Mouse (Mus musculus): ENCODE data around the gene Eloa. TPM values are rescaled to one million over a fixed set of nuclear protein-coding genes. Genes with fewer than 3 reads are reported as not detected.

Gene Eloa
- total RNA-seq (2021) = 42.6 and 42.7 TPM in 2 replicates
- long read RNA-seq, experiment 1, full-length matches to known transcripts = 15 of 24 reads
- long read RNA-seq, experiment 1, partial matches to known transcripts = 7 of 24 reads
- long read RNA-seq, experiment 1, other reads (novel, unspliced or antisense) = 2 of 24 reads
- long read RNA-seq, experiment 2, full-length matches to known transcripts = 25 of 29 reads
- long read RNA-seq, experiment 2, partial matches to known transcripts = 3 of 29 reads
- long read RNA-seq, experiment 2, other reads (novel, unspliced or antisense) = 1 of 29 reads

DNA sequence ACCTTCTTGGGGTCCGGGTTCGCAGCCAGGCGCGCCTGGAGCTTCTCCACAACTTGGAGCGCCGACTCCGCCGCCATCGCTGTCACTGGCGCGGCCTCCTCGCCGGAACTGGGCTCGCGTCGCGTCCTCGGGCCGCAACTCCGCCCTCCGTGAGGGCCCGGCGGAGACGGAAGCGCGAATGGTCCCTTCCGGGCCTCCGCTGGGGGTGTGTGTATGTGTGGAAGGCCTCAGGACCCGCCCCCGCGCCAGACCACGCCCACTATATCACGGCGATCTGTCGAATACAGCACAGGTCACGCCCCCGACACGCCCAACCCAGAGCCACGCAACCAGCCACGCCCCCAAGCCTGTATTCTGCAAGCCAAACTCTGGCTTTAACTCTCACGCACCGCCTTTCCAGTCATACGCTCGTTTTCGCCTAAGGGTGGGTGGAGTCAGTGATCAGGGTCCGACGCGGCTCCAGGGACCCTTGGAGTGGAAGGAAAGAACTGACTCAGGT lies at the start of gene Eloa:
Gene Eloa (minus strand): TSS at position 215 of the 499 bp plus-strand sequence.
- DNase-seq = peak; percentile 100

DNA sequence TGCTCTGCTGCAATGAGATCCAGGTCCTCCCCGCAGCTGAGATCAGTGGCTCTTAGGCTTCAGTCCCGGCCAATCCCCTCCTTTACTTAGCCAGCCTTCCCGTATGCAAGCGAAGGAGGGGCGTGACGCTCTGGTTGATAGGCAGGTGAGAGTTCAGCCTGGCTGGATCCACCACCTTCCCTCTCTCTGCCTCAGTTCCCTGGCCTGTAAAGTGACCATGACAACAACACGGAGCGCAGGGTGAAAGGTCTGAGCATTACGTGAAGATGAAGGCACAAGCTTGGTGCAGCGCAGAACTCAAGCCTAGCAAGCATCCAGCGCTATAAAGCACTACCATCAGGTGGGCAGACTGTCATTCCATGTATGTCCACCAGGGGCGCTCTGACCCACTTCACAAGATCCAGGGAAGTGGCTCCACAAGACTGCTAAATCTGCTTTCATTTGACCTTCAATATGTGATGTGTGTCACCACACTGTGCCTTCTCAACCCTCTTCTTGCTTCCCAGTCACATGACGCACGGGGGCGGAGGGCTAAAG lies 49.7 kb upstream of the Eloa start:
- DNase-seq = peak; percentile 89

DNA sequence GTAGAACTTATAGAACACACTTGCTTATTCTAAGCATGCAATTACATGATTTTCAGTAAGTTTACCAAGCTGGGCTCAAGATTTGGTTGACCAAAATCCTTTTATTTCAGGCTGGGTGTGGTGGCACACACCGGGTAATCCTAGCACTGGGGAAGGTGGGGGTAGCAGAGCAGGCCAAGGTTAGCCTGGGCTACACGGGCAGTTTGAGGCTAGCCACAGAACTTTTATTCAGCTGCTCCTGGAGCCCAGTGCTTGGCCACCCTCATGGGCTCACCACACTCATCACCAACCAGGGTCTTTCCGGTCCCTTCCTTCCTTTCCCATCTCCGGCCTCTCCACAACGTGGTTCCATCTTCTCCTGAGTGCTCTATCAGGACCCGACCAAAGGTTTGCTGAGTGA lies 49.0 kb upstream of the Eloa start:
- no peak for DNase-seq

DNA sequence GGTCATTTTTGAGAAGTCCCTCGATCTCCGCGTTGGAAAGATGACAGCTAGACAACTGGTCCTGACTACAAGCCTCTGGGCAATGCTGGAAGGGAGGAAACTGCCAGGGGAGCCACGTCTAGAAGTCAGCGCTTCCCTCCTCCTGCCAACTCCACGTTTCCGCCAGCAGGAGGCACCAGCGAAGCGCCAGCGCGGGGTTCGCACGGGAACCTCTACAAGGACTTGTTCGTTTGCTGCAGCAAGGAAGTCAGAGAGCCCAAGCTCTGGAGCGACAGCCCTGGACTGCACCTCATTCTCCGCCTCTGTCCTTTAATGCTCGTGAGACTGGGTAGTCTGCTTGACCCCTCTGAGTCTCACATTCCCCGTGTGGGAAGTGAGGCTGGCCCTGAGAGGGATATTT lies 48.4 kb upstream of the Eloa start:
- DNase-seq = peak; percentile 92

DNA sequence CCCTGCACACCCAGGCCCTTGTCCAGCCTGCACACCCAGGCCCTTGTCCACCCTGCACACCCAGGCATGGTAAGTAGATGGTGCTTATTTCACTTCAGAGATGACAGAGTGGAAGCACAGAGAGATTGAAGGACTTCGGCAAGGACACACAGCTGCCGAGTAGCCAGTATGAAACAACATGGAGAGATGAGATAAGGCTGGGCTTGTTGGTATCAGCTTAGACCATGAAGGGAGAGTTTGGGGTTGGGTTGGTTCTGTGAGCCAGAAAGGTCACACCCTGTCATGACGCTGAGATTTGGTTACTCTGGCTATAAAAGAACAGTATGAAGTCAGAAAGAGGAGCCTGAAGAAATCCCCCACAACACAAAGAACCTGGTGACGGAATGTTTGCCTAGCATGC lies 47.8 kb upstream of the Eloa start:
- DNase-seq = no peak

DNA sequence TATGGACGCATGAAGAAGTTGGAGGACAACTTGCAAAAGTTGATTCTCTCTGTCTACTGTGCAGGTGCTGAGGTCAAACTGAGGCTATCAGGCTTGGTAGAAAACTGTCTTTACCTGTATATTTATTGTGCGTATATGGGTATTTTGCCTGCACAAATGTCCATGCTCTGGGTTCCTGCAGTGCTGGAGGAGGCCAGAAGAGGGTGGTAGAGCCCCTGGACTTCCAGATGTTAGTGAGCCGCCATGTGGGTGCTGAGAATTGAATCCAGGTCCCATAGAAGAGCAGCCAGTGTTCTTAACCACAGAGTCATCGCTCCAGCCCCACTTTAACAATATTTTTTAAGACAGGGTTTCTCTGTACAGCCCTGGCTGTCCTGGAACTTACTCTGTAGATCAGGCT lies 41.6 kb upstream of the Eloa start:
- no peak for DNase-seq

DNA sequence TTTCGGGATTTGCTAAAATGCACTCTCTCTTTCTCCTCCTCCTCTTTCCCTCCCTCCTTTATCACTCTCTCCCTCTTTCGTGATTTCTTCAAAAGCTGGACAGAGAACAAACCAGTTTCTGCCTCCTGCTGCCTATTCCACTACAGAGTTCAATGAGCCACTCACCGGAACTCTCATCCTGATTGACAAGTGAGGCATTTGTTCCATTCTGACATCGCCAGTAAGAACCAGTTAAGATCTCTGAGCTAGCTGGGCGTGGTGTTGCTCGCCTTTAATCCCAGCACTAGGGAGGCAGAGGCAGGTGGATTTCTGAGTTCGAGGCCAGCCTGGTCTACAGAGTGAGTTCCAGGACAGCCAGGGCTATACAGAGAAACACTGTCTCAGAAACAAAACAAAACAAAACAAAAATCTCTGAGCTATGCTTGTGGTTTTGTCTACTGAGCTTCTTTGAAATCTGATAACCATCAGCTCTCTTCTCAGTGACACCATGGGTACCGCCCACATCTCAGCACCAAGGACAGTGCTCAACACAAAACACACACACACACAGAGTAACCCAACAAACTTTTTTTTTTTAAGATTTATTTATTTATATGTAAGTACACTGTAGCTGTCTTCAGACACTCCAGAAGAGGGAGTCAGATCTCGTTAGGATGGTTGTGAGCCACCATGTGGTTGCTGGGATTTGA lies 38.4 kb upstream of the Eloa start:
- DNase-seq = peak; percentile 49

DNA sequence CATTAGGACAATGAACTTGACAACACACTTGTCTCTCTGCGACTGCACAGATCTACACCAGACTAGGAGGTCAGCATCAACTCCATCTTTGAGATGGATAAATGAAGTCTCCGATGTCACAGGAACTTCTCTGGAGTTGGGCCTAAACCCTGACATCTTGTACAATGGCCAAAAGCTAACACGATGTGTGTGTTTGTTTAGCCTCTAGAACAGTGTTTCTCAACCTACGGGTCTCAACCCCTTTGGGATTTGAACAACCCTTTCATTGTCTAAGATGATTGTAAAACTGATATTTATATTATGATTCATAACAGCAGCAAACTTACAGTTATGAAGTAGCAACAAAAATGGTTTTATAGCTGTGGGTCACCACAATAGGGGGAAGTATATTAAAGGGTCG lies 36.4 kb upstream of the Eloa start:
- no peak for DNase-seq

DNA sequence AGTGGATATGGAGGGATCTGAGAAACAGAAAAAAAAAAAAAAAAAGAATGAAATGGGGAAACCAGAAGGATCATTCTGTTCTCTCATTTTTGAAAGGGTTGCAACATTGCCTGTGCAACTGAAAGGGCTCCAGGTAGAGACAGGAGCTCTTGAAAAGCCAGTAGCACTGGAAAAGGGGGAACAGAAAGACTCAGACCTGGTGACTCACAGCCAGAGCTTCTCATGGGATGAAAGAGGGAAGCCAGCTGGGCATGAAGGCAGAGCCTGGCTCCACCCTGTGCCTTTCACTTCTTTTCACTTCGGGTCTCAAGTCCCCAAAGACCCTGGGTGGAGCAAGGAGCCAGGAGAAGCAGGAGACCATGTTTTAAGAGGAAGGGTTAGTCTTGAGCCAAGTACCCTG lies 34.5 kb upstream of the Eloa start:
- DNase-seq = no peak

DNA sequence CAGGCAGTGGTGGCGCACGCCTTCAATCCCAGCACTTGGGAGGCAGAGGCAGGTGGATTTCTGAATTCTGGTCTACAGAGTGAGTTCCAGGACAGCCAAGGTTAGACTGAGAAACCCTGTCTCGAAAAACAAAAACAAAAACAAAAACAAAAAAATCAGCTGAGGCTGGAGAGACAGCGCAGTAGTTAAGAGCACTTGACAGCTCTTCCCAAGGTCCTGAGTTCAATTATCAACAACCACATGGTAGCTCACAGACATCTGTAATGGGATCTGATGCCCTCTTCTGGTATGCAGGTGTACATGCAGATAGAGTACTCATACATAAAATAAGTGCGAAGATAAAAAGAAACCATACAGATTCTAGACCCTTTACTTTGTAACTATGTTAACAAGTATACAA lies 32.3 kb upstream of the Eloa start:
- DNase-seq = no peak

DNA sequence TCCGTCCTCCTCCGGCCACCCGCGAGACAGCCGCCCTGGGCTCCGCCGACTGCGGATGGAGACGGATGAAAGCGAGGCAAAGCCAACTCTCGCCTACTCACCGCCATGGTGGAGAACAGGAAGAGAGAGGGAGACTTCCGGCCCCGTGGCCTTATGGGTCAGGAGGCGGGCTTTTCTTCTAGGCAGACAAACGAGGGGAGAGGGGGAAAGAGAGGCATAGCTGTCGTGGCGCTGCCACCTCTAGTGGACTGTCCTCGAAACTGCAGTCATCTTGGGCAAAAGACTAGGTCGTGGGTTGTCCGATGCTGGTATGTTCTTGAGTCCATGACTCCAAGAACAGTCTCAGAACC lies 31.7 kb upstream of the Eloa start, which contains the start of gene Rpl11:
Gene Rpl11 (minus strand): TSS at position 182 of the 350 bp plus-strand sequence.
- peak; percentile 95 for DNase-seq

DNA sequence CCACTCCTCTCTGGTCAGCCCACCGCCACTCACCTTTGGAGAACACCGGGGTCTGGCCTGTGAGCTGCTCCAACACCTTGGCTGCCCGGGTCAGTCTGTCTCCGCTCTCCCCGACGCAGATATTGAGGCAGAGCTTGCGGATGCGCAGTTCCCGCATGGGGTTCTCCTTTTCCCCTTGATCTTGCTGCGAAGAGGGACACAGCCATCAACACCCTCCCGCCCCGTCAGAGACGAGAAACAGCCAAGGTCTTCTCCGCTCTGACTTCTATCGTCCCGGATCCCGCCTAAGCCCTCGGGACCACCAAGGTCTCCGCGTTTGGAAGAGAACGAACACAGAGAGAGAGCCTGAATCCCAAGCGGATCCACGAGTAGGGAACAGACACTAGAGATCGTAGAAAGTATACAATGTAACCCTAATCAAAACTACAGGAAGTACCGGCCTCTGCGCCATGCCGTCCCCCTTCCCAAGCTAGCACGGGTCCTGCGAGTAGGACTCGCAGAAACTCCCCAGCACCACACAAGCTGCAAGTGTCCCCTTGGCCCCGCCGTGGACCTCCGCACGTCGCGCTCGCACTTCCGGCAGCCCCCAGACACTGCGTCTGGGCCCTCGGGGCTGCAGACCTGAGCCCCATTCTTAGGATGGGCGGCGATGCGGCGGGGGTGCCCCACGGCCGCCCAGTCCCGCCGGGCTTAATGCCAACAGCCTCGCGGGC lies 31.1 kb upstream of the Eloa start:
- DNase-seq = no peak

DNA sequence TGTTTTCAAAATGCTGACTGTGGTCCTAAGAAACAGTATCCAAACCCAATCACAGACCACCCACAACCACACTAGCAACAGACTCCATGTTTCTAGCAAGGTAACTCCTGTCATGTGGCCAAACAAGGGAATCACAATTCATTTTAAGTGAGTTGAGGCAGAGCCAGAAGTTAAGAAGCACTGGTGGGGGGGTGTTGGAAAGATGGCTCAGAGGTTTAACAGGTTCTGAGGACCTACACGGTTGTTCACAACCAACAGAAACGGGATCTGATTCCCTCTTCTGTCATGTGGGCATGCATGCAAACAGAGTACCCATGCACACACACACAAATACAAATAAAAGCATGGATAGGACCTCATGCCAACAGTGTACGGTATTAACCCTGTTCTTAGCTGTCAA lies 30.5 kb upstream of the Eloa start:
- no peak for DNase-seq

DNA sequence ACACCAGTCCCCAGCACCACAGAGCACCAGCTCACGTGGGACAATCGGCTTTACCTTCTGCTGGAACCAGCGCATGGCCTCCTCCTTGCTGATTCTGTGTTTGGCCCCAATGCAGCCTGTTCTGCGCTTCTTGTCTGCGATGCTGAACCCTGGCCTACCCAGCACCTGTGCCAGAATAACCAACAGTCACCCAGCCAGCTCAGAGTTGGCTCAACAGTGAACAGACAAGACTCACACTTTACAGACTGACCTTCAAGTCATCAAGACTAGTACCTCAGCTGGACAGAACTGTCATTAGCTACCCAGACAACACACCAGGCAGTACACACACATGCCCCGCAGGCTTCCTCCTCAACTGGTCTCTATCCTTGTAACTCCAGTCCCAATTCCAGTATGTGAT lies 28.7 kb upstream of the Eloa start:
- peak; percentile 33 for DNase-seq

DNA sequence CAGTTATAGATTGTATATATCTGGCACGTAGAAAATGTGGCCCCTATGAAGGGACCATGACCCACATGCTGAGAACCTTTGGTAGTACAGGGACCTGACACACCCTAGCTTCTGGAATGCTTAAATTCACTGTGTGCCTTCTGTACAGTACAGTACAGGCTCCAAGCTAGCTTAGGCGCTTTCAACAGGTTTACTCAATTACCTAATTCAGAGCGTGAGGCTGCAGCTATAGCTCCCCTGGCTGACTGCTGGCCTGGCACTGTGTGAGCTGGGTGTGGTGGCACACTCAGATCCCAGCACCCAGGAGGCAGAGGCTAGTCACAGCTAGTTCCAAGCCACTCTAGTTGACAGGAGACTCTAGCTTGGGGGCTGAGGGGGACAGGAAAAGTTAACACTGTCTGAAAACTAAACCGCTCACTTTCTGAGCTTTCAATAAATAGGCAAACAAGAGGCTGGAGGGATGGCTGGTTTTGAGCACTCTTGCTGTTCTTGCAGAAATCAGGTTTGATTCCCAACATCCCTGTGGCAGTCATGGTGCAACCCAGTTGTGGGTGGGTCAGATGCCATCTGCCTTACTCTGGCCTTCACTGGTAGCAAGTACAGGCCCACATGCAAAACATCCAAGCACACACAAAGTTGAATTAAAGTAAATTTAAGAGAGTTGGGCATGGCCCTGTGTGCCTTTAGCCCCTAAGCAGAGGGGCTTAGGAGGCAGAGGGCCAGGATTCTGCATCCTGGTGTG lies 26.9 kb upstream of the Eloa start:
- peak; percentile 36 for DNase-seq

DNA sequence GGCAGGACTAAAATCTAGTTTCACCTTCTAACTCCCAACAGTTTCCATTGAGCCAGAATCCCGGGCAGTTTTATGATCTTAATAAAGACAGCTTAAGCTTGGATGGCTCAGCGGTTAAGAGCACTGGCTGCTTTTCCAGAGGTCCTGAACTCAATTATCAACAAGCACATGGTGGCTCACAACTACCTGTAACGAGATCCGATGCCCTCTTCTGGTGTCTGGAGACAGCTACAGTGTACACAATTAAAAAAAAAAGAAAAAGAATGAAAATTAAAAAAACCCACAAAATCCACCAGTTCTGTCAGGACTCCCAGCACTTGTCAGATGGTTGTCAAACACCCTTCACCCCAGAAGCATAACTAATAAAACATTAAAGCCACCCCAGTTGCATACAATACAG lies 26.1 kb upstream of the Eloa start:
- DNase-seq = no peak

DNA sequence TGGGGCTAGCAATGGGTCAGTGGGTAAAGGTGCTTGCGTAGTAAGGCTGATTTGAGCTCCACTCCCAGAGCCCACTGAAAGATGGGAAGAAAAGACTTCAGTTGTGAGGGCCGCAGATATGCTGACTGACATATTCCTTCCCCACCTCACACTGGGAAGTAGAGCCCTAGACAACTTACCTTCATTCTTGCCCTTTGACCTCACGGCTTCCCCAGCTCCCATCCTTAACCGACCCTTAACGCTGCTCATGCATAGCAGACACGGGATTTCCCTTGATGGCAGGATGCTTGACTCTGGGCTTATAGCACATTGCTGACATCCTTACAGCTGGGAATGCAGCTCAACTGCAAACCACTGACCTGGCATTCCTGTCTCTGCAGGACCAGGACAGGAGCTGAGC lies 25.3 kb upstream of the Eloa start:
- DNase-seq = no peak

DNA sequence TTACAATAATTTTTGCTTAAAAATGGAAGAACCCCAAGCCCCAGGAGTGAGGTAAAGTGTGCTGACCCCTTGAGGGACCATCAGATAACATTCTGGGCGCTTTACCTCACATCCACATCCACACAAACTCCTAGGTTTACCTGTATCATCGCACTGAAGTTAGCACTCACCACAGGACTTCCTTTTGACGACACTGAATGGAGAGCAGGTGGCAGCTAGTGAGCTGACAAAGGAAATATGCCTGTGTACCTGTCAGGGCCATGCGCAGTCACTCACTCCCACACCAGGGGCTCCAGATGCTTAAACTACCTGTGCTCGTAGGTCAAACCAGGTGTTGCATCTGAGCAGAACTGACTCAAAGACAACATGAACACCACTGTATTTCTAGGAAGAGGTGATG lies 23.5 kb upstream of the Eloa start:
- DNase-seq = no peak

DNA sequence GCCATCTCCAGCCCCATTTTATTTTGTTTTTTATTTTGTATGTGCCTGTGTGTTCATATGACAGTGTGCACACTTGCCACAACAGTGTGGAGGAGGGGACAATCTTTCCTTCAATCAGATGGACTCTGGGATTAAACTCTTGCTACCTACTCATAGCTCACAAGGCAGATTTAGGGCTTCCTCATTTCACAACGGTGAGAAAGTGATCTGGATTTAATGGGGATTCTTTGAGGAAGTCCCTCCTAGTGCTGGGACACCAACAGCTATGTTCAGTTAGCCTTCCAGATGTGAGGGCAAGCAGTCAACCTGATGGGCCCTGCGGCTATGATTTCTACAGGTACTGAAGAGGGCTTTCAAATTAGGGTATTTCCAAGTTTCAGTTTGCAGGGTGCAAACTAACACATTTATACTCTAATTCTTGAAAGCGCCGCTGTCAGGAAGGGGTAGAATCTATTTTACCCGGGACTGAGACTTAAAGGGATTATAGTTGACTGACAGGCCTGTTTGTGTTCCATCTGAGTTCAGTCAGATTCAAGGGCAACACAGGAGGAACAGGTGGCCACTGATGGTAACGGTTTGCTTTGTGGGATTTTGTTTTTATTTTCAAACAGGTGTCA lies 22.3 kb upstream of the Eloa start:
- no peak for DNase-seq

DNA sequence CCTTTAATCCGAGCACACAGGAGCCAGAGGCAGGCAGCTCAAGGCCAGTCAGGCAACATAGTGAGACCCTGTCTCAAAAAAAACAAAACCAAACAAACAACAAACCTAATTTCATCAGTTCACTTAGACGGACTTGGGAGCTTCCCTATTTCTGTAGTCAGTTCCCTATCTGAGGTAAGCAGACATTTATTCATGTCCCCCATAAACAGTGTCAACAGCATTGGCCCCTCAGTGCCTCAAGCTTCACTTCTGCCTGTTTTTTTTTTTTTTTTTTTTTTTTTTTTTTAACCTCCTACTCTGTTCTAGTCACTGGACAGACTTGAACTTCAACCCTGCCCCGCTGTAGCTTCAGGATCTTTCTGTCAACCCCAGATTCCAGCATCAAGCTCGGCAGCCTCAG lies 13.5 kb upstream of the Eloa start:
- no peak for DNase-seq

DNA sequence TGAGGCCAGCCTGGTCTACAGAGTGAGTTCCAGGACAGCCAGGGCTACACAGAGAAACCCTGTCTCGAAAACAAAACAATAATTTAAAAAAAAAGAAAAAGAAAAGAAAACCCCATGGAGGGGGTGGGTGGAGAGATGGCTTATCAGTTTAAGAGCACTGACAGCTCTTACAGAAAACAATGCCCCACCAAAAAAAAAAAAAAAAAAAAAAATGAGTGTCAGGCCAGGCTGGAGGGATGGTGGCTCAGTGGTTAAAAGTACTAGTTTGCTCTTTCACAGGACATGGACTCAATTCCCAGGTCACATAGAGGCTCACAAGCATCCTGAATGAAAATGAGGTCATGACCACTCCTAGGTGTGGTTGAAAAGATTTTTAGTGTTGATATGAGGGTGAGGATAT lies 11.7 kb upstream of the Eloa start:
- DNase-seq = no peak
